Mouse (Mus musculus) CH12.LX (cell line): ENCODE measurements at regions not wholly inside any gene's neighbourhood (a gene's known extent, or its start where the extent isn't known, plus 50 kb on each side); places are given as distances from the start of the nearest gene placed in this dataset.

Experiments used
- DNase-seq: peaks from one replicate; pipeline ENCODE4 v3.0.0-alpha.2; 2013; ENCODE audit errors: extremely low read depth
- H3K27ac ChIP-seq: 2 replicates; pipeline ENCODE4 v1.5.1; 2012; ENCODE audit warnings: low read depth, mild to moderate bottlenecking, control low read depth, moderate library complexity; ENCODE audit not compliant: insufficient read depth
- H3K27me3 ChIP-seq: replicated peaks from 2 replicates; pipeline ENCODE3; 2012; ENCODE audit warnings: inconsistent platforms
- H3K36me3 ChIP-seq, 2 experiments: replicated peaks in 1 of 2; 2 replicates each; pipeline versions ENCODE3 to v1.6.1; 2012; ENCODE audit warnings: inconsistent platforms in 1 of 2, low read length in 1 of 2, mild to moderate bottlenecking in 1 of 2, mixed read lengths in 1 of 2, moderate library complexity in 1 of 2; ENCODE audit not compliant: control insufficient read depth in 1 of 2, insufficient read depth in 1 of 2
- H3K4me1 ChIP-seq, 2 experiments: 2 replicates each; pipeline ENCODE4 v1.6.1; 2012; ENCODE audit warnings: inconsistent platforms in 1 of 2, moderate library complexity in 1 of 2; ENCODE audit not compliant: insufficient read depth in 2 of 2, control insufficient read depth in 1 of 2
- H3K4me2 ChIP-seq: 2 replicates; pipeline ENCODE4 v1.6.1; 2012; ENCODE audit warnings: low read depth, mild to moderate bottlenecking, control low read depth; ENCODE audit not compliant: poor library complexity, insufficient read depth, severe bottlenecking
- H3K4me3 ChIP-seq, 3 experiments: fragments of 150-350 bp in 1 of 3; sonication (generic) in 1 of 3; replicated peaks in 1 of 3; 2 replicates each; pipeline versions ENCODE3 to v1.5.1; 2011 to 2012; ENCODE audit warnings: low read depth in 2 of 3, low read length in 2 of 3, mild to moderate bottlenecking in 2 of 3, moderate library complexity in 2 of 3, control low read depth in 1 of 3, improper control_type of control experiment in 1 of 3, inconsistent platforms in 1 of 3, mixed read lengths in 1 of 3; ENCODE audit not compliant: poor library complexity in 1 of 3
- H3K79me2 ChIP-seq: replicated peaks from 2 replicates; pipeline ENCODE4 v1.6.1; 2012; ENCODE audit warnings: mild to moderate bottlenecking, moderate library complexity; ENCODE audit not compliant: control insufficient read depth, poor library complexity, insufficient read depth, severe bottlenecking; ENCODE audit errors: extremely low read depth
- H3K9ac ChIP-seq: 2 replicates; pipeline ENCODE4 v1.6.1; 2012; ENCODE audit warnings: low read depth, mild to moderate bottlenecking, control low read depth, moderate library complexity; ENCODE audit not compliant: insufficient read depth
- H3K9me3 ChIP-seq: replicated peaks from 2 replicates; pipeline ENCODE3; 2012; ENCODE audit warnings: low read length, inconsistent platforms, mixed read lengths
- BHLHE40 ChIP-seq: IDR thresholded peaks from 2 replicates; pipeline ENCODE4 v1.6.1; 2011; ENCODE audit warnings: mild to moderate bottlenecking, low read depth, low read length, improper control_type of control experiment
- ELF1 ChIP-seq: IDR thresholded peaks from 2 replicates; pipeline ENCODE4 v1.6.1; 2014; ENCODE audit warnings: low read depth, mild to moderate bottlenecking, inconsistent platforms, low read length, improper control_type of control experiment
- EP300 ChIP-seq: IDR thresholded peaks from 2 replicates; pipeline ENCODE4 v1.6.1; 2011; ENCODE audit warnings: low read length, improper control_type of control experiment
- ETS1 ChIP-seq: conservative IDR thresholded peaks from 2 replicates; pipeline ENCODE4 v1.6.1; 2012; ENCODE audit warnings: low read depth, mild to moderate bottlenecking, inconsistent platforms, low read length, improper control_type of control experiment, moderate library complexity
- GABPA ChIP-seq: IDR thresholded peaks from 2 replicates; pipeline ENCODE4 v1.6.1; 2012; ENCODE audit warnings: low read depth, low read length, improper control_type of control experiment, inconsistent platforms; ENCODE audit not compliant: insufficient replicate concordance
- HCFC1 ChIP-seq: IDR thresholded peaks from 2 replicates; pipeline ENCODE4 v1.6.1; 2012; ENCODE audit warnings: low read depth, mild to moderate bottlenecking, inconsistent platforms, low read length, improper control_type of control experiment
- MAX ChIP-seq: IDR thresholded peaks from 2 replicates; pipeline ENCODE4 v1.6.1; 2011; ENCODE audit warnings: low read length, improper control_type of control experiment
- MEF2A ChIP-seq: IDR thresholded peaks from 2 replicates; pipeline ENCODE4 v1.6.1; 2014; ENCODE audit warnings: low read depth, mild to moderate bottlenecking, inconsistent platforms, low read length, improper control_type of control experiment, borderline replicate concordance
- MXI1 ChIP-seq: IDR thresholded peaks from 2 replicates; pipeline ENCODE4 v1.6.1; 2011; ENCODE audit warnings: mild to moderate bottlenecking, low read depth, low read length, improper control_type of control experiment
- MYC ChIP-seq: IDR thresholded peaks from 2 replicates; pipeline ENCODE4 v1.6.1; 2011; ENCODE audit warnings: low read depth, mild to moderate bottlenecking, improper control_type of control experiment, low read length
- NELFE ChIP-seq: IDR thresholded peaks from 2 replicates; pipeline ENCODE4 v1.6.1; 2011; ENCODE audit warnings: low read depth, low read length, improper control_type of control experiment
- NRF1 ChIP-seq: IDR thresholded peaks from 2 replicates; pipeline ENCODE4 v1.6.1; 2014; ENCODE audit warnings: low read depth, mild to moderate bottlenecking, inconsistent platforms, low read length, improper control_type of control experiment, moderate library complexity
- PAX5 ChIP-seq: IDR thresholded peaks from 2 replicates; pipeline ENCODE4 v1.6.1; 2012; ENCODE audit warnings: low read length, inconsistent platforms, mixed read lengths
- RCOR1 ChIP-seq: conservative IDR thresholded peaks from 2 replicates; pipeline ENCODE4 v1.6.1; 2012; ENCODE audit warnings: low read depth, mild to moderate bottlenecking, inconsistent platforms, low read length, improper control_type of control experiment
- SIN3A ChIP-seq: IDR thresholded peaks from 2 replicates; pipeline ENCODE4 v1.6.1; 2012; ENCODE audit warnings: low read length, improper control_type of control experiment, inconsistent platforms
- UBTF ChIP-seq: IDR thresholded peaks from 2 replicates; pipeline ENCODE4 v1.6.1; 2012; ENCODE audit warnings: low read depth, mild to moderate bottlenecking, inconsistent platforms, low read length, improper control_type of control experiment, moderate library complexity
- ZKSCAN1 ChIP-seq: IDR thresholded peaks from 2 replicates; pipeline ENCODE4 v1.6.1; 2012; ENCODE audit warnings: low read depth, inconsistent platforms, low read length, improper control_type of control experiment, borderline replicate concordance
- ZNF384 ChIP-seq: IDR thresholded peaks from 2 replicates; pipeline ENCODE4 v1.6.1; 2012; ENCODE audit warnings: low read depth, low read length, improper control_type of control experiment, inconsistent platforms
- dilution Hi-C: fragments of 300-500 bp; cut with MboI; formaldehyde crosslinking; loops from 2 replicates; pipeline ENCODE4 v1.14.3; 2020; ENCODE audit warnings: low sequenced_read_pairs; ENCODE audit not compliant: extremely low pct_unique_long_range_greater_than_20kb, extremely low pct_ligation_motif_present
- in situ Hi-C: fragments of 300-500 bp; cut with MboI; formaldehyde crosslinking; loops from 3 replicates; pipeline ENCODE4 v1.14.3; 2019; ENCODE audit warnings: low sequenced_read_pairs, low pct_ligation_motif_present, low pct_unique_long_range_greater_than_20kb, mixed read lengths

DNA sequence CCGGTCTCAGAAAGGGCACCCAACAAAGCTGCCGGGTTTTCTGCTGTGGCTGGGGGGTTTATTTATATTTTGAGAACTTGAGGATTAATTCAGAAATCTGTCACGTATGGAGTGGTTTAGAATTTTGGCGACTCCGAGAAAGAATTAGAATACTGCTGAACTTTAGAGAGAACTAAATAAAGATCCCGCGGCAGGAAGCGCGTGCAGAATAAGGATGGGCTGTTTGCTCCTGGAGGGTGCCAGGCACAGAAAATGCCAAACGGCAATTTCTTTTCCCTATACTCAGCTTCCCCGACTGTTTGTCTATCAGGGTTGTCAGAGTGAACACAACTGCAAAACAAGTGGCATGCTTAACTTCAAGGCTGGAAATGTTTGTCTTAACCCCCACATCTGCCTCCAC is 163.7 kb downstream of the Stk31 start:
- no peak for DNase-seq
- H3K79me2 ChIP-seq = no peaks in the 10 kb centered on the region
- dilution Hi-C loops = no loop called here
- H3K27ac ChIP-seq = no peak overlapping the region
- H3K9me3 ChIP-seq = no peaks in the 10 kb centered on the region
- no peaks in the 10 kb centered on the region for H3K27me3 ChIP-seq
- peaks cover 0 to 5% of the 10 kb centered on the region in 2 experiments; a peak in 1 of 4 replicates for H3K4me1 ChIP-seq
- H3K4me3 ChIP-seq = no peak overlapping the region
- no peak overlapping the region for H3K4me2 ChIP-seq
- H3K36me3 ChIP-seq = no peaks in the 10 kb centered on the region
- in situ Hi-C loops = no loop called here
- no peak for TF ChIP-seq ZKSCAN1
- TF ChIP-seq, all 38 proteins: peak for 0
- no peak overlapping the region for H3K9ac ChIP-seq

GRCm38 (mm10) chr6:49578340-49578739 is 182.9 kb downstream of the Stk31 start:
- peaks cover 14 to 26% of the 10 kb centered on the region in 2 experiments for H3K4me1 ChIP-seq
- in situ Hi-C loops (no loop called here), dilution Hi-C loops (no loop called here)
- TF ChIP-seq ZKSCAN1 (no peak), ELF1 (no peak), NRF1 (no peak)
- peaks cover 3% of the 10 kb centered on the region for H3K9me3 ChIP-seq
- no peak overlapping the region for H3K9ac ChIP-seq
- H3K4me2 ChIP-seq = no peak overlapping the region
- no peaks in the 10 kb centered on the region for H3K79me2 ChIP-seq
- no peak overlapping the region for H3K27ac ChIP-seq
- no peak for DNase-seq
- H3K36me3 ChIP-seq = no peaks in the 10 kb centered on the region
- no peaks in the 10 kb centered on the region for H3K27me3 ChIP-seq
- H3K4me3 ChIP-seq = no peak overlapping the region

- Histone ChIP-seq H3K36me3 (no peaks in the 10 kb centered on the region), H3K4me2 (no peak overlapping the region), H3K4me3 (no peak overlapping the region), H3K9me3 (peaks cover 3% of the 10 kb centered on the region), H3K4me1 (peaks cover 17 to 39% of the 10 kb centered on the region in 2 experiments), H3K9ac (no peak overlapping the region), H3K79me2 (no peaks in the 10 kb centered on the region), H3K27me3 (no peaks in the 10 kb centered on the region), H3K27ac (no peak overlapping the region)
- TF ChIP-seq PAX5 = no peak
- TF ChIP-seq UBTF = no peak
- TF ChIP-seq ELF1 = no peak
- TF ChIP-seq GABPA = no peak
- no peak for TF ChIP-seq BHLHE40
- TF ChIP-seq SIN3A = no peak
- TF ChIP-seq ZNF384 = no peak
- TF ChIP-seq MYC = no peak
- TF ChIP-seq RCOR1 = no peak
- no peak for TF ChIP-seq MEF2A
- no peak for TF ChIP-seq HCFC1
- TF ChIP-seq MXI1 = no peak
- TF ChIP-seq MAX = no peak
- no peak for TF ChIP-seq NELFE
- TF ChIP-seq EP300 = no peak
- no peak for TF ChIP-seq ETS1
- no peak for DNase-seq
- in situ Hi-C loops (no loop called here), dilution Hi-C loops (no loop called here)
These were observed 184.3 kb downstream of the Stk31 start for GRCm38 (mm10) chr6:49579691-49580090.
